Mouse (Mus musculus): ENCODE measurements at regions not wholly inside any gene's neighbourhood (a gene's known extent, or its start where the extent isn't known, plus 50 kb on each side); places are given as distances from the start of the nearest gene placed in this dataset.
A peak's percentile ranks its signal among the peaks of the same experiment; 100 is the strongest.

DNA sequence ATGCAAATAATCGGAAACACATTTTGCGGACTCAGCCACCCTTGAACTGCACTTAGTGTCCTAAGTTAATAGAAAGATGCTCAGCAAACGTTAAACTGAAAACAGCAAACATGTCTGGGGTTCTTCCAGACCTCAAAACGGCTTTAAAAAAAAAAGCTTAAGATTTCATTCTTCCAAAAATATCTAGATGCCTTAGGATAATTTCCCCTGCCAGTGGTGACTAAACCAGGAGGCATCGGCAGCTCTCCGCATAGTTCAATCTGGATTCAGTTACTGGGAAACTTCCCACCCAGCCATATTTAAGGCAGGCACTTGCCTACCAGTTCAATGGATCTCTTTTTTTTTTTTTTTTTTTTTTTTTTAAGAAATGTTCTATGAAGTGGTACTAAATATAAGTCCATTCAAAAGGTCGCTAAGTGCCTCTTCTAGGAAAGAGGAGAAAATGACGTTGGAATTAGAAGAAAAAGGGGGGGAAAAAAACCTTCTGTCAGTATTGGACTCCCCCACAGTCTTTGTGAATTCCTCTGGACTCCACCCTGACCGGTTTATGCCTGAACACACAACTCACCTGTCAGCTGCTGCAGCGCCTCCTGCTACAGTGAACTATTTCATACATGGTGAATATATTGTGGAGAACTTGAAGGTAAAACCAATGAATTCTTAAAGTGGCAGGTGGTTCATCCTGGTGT lies 145.7 kb upstream of the Dapk1 start:
- intact Hi-C loops (cut with DNase I), result no loop called here
- Histone ChIP-seq H3K27ac (peak overlapping the region; percentile 78), H3K4me3 (peak overlapping the region; percentile 46; the same call in 1 of the 2 replicates)
- peak; percentile 5 for DNase-seq
- no peak for TF ChIP-seq CTCF (IDR thresholded peaks at IDR 0.05)

DNA sequence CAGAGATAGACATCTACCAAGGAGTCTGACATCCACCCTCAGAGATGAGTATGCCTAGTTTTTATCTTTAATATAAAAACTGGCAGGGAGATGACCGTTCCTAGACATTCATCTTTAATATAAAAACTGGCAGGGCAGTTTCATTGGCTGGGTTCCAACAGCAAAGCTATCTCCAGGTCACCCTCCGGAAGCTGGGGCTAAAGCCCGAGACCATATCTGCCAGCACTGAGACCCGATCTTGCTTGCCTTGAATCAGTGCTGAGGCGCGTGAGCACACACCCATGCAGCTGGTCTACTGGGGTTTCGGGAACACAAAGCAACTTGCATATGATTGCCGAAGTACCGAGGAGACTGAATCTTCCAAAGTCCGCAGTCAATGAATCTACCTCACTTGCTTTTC lies 144.5 kb upstream of the Dapk1 start:
- peak; percentile 14 for DNase-seq
- no peak overlapping the region for H3K4me3 ChIP-seq
- H3K27ac ChIP-seq, result no peak overlapping the region
- intact Hi-C loops (cut with DNase I), result no loop called here
- TF ChIP-seq CTCF (IDR thresholded peaks at IDR 0.05), result peak; percentile 33; the same call in 1 of the 2 replicates

- intact Hi-C loops (cut with DNase I), result no loop called here
- TF ChIP-seq CTCF (IDR thresholded peaks at IDR 0.05), result no peak
- Histone ChIP-seq H3K4me3 (no peak overlapping the region), H3K27ac (no peak overlapping the region)
- DNase-seq, result peak; percentile 10
These were observed 142.7 kb upstream of the Dapk1 start for GRCm38 (mm10) chr13:60459002-60459401.

GRCm38 (mm10) chr13:60466553-60467313 lies 135.0 kb upstream of the Dapk1 start:
- Histone ChIP-seq H3K4me3 (no peak overlapping the region), H3K27ac (peak overlapping the region; percentile 73)
- peak; percentile 16 for DNase-seq
- no peak for TF ChIP-seq CTCF (IDR thresholded peaks at IDR 0.05)
- intact Hi-C loops (cut with DNase I), result loop anchor here (5.0 kb wide), 1 partner anchor 624 kb away; no protein-coding TSS in a partner anchor

DNA sequence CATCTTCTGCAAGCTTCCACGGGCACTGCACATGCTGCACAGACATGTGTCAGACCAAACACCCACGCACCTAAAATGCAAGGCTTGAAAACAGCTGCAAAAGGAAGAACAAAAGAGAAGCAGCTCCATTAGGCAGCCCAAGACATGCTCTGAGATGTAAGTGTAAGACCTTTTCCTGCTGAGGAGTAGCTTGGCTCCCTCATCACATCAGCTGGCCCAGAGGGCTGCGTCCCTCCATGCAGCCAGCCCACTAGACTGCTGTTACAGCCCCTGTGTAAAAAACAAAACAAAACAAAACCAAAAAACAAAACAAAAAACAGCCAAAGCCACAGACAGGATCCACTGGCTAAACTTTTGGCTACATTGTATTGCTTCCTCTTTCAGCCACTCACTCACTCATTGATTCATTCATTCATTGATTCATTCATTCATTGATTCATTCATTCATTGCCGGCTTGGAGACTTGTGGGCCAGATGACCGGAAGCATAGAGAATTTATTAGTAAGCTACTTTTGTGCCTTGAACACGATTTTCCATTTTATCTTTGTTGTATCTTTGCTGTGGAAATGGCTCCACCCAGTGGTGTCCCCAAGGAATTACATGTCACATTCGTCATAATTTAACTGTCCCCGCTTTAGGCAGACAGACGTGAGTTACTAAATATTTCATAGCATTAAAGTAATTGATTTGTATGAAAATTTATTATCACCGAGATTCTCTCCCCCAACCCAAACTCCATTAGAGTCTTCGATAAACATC lies 133.7 kb upstream of the Dapk1 start:
- intact Hi-C loops (cut with DNase I), result loop anchor here (1.0 to 5.0 kb wide), 4 partner anchors 290 to 626 kb away; no protein-coding TSS in a partner anchor

DNA sequence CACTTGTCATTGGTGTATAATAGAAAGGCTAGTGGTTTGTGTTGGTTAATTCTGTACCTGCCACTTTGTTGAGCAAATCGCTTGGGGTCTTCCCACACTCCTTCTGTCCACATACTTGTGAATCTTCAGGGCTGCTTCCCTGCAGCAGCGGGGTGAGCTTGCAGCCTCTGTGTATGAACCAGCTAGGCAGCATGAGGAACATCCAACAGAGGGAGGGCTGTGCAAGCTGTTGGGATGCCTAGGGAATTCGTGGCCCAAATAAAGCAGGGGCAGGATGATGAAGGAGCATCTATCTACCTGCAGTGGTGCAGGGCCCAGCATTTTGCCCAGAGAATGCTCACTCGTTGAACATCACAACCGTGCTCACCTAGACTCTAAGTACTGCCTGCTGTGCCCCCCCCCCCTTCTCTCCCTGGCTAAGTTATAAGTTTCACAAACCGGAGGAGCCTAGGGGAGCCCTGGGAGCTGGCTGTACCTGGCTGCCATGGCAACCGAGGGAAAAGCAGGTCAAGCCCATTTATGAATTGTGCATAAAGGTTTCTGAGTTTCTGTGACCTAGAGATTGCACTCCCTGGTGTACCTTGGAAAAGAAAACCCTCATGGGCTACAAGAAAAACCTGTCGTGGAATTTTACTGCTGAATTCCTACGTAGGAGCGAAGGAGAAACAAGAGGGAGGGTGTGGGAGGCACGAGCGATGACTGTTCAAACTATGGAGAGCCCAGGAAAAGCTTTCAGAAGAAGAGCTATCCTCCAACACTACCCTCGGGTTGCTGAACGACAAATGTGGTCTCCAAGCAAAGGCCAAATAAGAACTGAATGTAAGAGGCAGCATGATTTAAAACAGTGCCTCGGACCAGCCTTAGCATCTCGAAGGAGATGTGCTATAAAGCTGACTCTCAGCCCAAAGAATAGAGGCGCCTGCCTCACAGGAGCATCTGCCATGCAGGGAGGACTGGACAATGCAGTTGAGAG lies 131.0 kb upstream of the Dapk1 start:
- intact Hi-C loops (cut with DNase I), result no loop called here
- TF ChIP-seq CTCF (IDR thresholded peaks at IDR 0.05), result no peak
- H3K4me3 ChIP-seq, result no peak overlapping the region
- DNase-seq, result peak; percentile 8
- H3K27ac ChIP-seq, result no peak overlapping the region

More for the DNA sequence above, 133.7 kb upstream of the Dapk1 start:
- peak; percentile 57 for DNase-seq
- TF ChIP-seq CTCF (IDR thresholded peaks at IDR 0.05), result peak; percentile 92
- peak overlapping the region; percentile 63 for H3K27ac ChIP-seq
- no peak overlapping the region; the same call in 1 of the 2 replicates for H3K4me3 ChIP-seq

DNA sequence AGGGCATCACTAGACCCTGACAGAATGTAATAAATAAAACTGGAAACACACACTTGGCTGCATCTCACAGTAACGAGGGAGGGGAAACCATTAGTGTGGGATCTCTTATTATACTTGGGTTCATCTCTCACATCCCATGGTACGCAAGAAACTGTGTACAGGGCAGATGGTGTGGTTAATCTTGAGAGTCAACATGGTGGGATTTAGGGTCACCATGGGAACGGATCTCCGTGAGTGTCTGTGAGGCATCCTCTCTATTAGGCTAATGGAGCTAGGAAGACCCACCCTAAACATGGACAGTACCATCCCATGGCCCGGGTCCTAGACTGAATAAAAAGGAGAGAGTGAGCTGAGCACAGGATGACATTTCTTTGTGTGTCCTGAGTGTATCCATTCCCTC lies 130.1 kb upstream of the Dapk1 start:
- no peak for TF ChIP-seq CTCF (IDR thresholded peaks at IDR 0.05)
- intact Hi-C loops (cut with DNase I), result no loop called here
- no peak overlapping the region for H3K4me3 ChIP-seq
- H3K27ac ChIP-seq, result no peak overlapping the region
- peak; percentile 3 for DNase-seq

DNA sequence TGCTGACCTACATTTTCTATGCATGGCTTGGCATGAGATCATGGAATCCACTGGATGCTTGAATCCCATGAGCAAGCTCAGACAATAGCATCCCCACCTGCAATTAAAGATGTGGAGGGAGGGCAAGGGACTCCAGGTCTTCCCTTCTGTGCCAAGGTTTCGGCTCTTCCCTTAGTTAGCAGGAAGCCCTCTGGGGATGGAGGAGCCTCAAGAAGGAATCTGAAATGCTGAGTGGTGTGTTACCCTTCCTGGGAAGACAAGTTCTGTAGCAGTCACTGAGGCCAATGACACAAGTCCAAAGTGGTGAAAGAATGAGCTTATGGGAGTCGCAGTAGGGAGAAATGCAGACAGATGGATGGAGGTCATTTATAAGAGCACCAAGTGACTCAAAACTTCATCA lies 125.4 kb upstream of the Dapk1 start:
- intact Hi-C loops (cut with DNase I), result loop anchor here (2.0 kb wide), 1 partner anchor 124 kb away; the partner anchor contains the start of gene Dapk1
- DNase-seq, result no peak
- H3K4me3 ChIP-seq, result no peak overlapping the region
- no peak for TF ChIP-seq CTCF (IDR thresholded peaks at IDR 0.05)
- H3K27ac ChIP-seq, result no peak overlapping the region

- DNase-seq, result no peak
- no peak overlapping the region for H3K27ac ChIP-seq
- intact Hi-C loops (cut with DNase I), result no loop called here
- H3K4me3 ChIP-seq, result no peak overlapping the region
- no peak for TF ChIP-seq CTCF (IDR thresholded peaks at IDR 0.05)
These were observed 123.4 kb upstream of the Dapk1 start for GRCm38 (mm10) chr13:60478301-60478700.

DNA sequence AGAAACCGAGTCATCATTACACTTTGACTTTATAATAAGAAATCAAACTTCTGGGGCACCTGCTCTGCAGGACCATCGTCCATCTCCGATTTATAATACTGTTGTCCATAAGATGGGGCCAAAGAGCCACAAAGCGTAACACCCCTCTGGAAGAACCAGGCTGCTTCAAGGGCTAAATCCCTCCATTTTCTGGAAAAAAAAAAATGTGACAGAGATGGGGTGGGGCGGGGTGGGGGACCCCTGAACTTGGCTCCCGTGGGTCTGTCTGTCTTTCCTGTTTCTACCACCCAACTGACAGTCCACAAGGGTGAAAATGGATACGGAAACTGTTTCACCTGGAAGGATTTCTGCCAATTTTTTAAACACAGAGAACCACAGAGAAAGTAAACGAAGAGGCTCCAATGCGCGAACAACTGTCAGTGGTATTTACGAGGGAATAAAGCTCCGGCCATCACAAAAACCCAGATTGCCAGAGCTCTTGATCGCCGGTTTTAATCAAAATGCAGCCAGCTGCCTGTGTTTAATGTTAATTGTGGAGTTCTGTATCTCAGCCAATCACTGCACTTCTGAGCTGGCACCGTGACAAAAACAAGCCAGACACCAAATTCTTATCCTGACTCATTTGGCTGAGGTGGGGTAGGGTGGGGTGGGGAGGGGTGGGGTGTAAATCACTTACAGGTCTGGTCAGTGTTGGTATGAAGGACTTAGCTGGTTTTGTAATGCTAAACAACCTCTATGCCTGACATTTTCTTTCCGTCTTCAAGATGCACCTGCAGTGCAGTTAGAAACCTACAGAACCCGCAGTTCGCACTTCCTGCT lies 122.5 kb upstream of the Dapk1 start:
- intact Hi-C loops (cut with DNase I), result loop anchor here (1.0 kb wide), 2 partner anchors 259 to 265 kb away; no protein-coding TSS in a partner anchor
- peak overlapping the region; percentile 65 for H3K4me3 ChIP-seq
- peak overlapping the region; percentile 63 for H3K27ac ChIP-seq
- TF ChIP-seq CTCF (IDR thresholded peaks at IDR 0.05), result peak; percentile 71
- DNase-seq, result peak; percentile 42
